10 mouse cellular contexts compared by ENCODE assay signal in genomic region chr14:4649309-4649708, GRCm38 (mm10). TPM values are rescaled to one million over a fixed set of nuclear protein-coding genes. Genes with fewer than 3 reads are reported as not detected.
DNase-seq lines count a peak whose midpoint lies in the region; ATAC-seq and TF ChIP-seq lines count a peak whose summit lies in the region.
"Not testable (repeated sequence)": the region's sequence is repeated elsewhere in the genome, so short reads cannot be mapped to it uniquely, and the experiment has no call there.
"Had no signal": no experiment of that assay in that cellular context is flagged by ENCODE, and none has a peak within 500 bp of the region (broad histone marks: within the 10 kb centered on the region; RNA-seq: fewer than 3 reads in every experiment).

No protein-coding gene starts in this region.

- TF ChIP-seq CTCF in layer of hippocampus, adult 2 months (conservative IDR thresholded peaks at IDR 0.05) = not testable (repeated sequence)

- 3% methylated on average over 7 of the region's 18 CpGs for WGBS in embryonic facial prominence, embryonic 11.5 days
- WGBS in hindbrain, embryonic 15.5 days = 5% methylated on average over 18 of the region's 18 CpGs
- 1% methylated on average over 15 of the region's 18 CpGs for WGBS in liver, embryonic 11.5 days
- WGBS in neural tube, embryonic 11.5 days = 4% methylated on average over 12 of the region's 18 CpGs

- H3K9ac ChIP-seq in embryonic facial prominence, embryonic 11.5 days (replicated peaks; ENCODE audit: low read length); liver, embryonic 11.5 days (ENCODE audit: low read depth, low read length); neural tube, embryonic 11.5 days (ENCODE audit: low read length): not testable (repeated sequence)
- peak overlapping the region; percentile 22; the same call in 1 of the 2 replicates for H3K9ac ChIP-seq in hindbrain, embryonic 15.5 days

- not testable (repeated sequence) for H3K27me3 ChIP-seq in embryonic facial prominence, embryonic 11.5 days (ENCODE audit: control insufficient read depth, insufficient read depth, low read length); hindbrain, embryonic 15.5 days; liver, embryonic 11.5 days (replicated peaks; ENCODE audit: control insufficient read depth, insufficient read depth, low read length); neural tube, embryonic 11.5 days (ENCODE audit: control insufficient read depth, insufficient read depth, low read length)

- not testable (repeated sequence) for H3K27ac ChIP-seq in embryonic facial prominence, embryonic 11.5 days (replicated peaks; ENCODE audit: low read depth, low read length); hindbrain, embryonic 15.5 days (replicated peaks); layer of hippocampus, adult 2 months; liver, embryonic 11.5 days (ENCODE audit: low read depth, low read length); neural tube, embryonic 11.5 days (ENCODE audit: low read depth, low read length)

- H3K9me3 ChIP-seq in embryonic facial prominence, embryonic 11.5 days (replicated peaks; ENCODE audit: control insufficient read depth, low read length); hindbrain, embryonic 15.5 days; liver, embryonic 11.5 days (ENCODE audit: control insufficient read depth, low read length); neural tube, embryonic 11.5 days (ENCODE audit: control insufficient read depth, low read length): not testable (repeated sequence)

- H3K36me3 ChIP-seq in embryonic facial prominence, embryonic 11.5 days (replicated peaks; ENCODE audit: control insufficient read depth, insufficient read depth, low read depth, low read length); hindbrain, embryonic 15.5 days; liver, embryonic 11.5 days (ENCODE audit: control insufficient read depth, insufficient read depth, low read length); neural tube, embryonic 11.5 days (ENCODE audit: control insufficient read depth, insufficient read depth, low read length): not testable (repeated sequence)

- not testable (repeated sequence) for H3K4me3 ChIP-seq in embryonic facial prominence, embryonic 11.5 days (ENCODE audit: low read depth, low read length); layer of hippocampus, adult 2 months; liver, embryonic 11.5 days (ENCODE audit: low read depth, low read length)
- H3K4me3 ChIP-seq in hindbrain, embryonic 15.5 days = peak overlapping the region; percentile 39
- peak overlapping the region; percentile 19 for H3K4me3 ChIP-seq in neural tube, embryonic 11.5 days (ENCODE audit: low read depth, low read length)

- H3K4me2 ChIP-seq in embryonic facial prominence, embryonic 11.5 days (ENCODE audit: low read depth, low read length) = peak overlapping the region; percentile 27; the same call in 1 of the 2 replicates
- peak overlapping the region; percentile 70 for H3K4me2 ChIP-seq in hindbrain, embryonic 15.5 days
- not testable (repeated sequence) for H3K4me2 ChIP-seq in liver, embryonic 11.5 days
- H3K4me2 ChIP-seq in neural tube, embryonic 11.5 days (ENCODE audit: low read depth) = peak overlapping the region; percentile 46; the same call in 1 of the 2 replicates

- H3K4me1 ChIP-seq in embryonic facial prominence, embryonic 11.5 days (ENCODE audit: control insufficient read depth, insufficient read depth, low read length); hindbrain, embryonic 15.5 days (replicated peaks); liver, embryonic 11.5 days (replicated peaks; ENCODE audit: control insufficient read depth, insufficient read depth, low read length); neural tube, embryonic 11.5 days (ENCODE audit: control insufficient read depth, insufficient read depth, low read length): not testable (repeated sequence)

- ATAC-seq in embryonic facial prominence, embryonic 11.5 days (replicated peaks; ENCODE audit: insufficient number of reproducible peaks, low FRiP score, low TSS enrichment, low read depth); hindbrain, embryonic 15.5 days (ENCODE audit: low FRiP score, low read depth); liver, embryonic 11.5 days (replicated peaks; ENCODE audit: low FRiP score); neural tube, embryonic 11.5 days (ENCODE audit: insufficient read depth, low FRiP score, low TSS enrichment): not testable (repeated sequence)

- DNase-seq in CD4-positive, CD25-positive, alpha-beta regulatory T cell, adult 2 months (ENCODE audit: low read depth, low spot score) = peak; percentile 1
- DNase-seq in embryonic facial prominence, embryonic 11.5 days (ENCODE audit: low spot score) = peak; percentile 0
- peak; percentile 4 for DNase-seq in gastrocnemius, postnatal 25 days
- DNase-seq in layer of hippocampus, adult 2 months (ENCODE audit: low spot score in 2 of 2) = peak; percentile 0 to 9
- DNase-seq in liver, embryonic 11.5 days (ENCODE audit: low spot score) = peak; percentile 8
- DNase-seq in neural tube, embryonic 11.5 days (ENCODE audit: low spot score) = peak; percentile 5
- DNase-seq in testis, postnatal 10 days (ENCODE audit: low spot score) = peak; percentile 29

RNA-seq across cellular contexts. Expression of gene Gm3239, which starts 14.7 kb away (rescaled TPM):
- 0.31 and 0.35 TPM in 2 replicates for polyA plus RNA-seq in embryonic facial prominence, embryonic 11.5 days (2014; fragmentation: Nextera tagmentation; extraction: Ambion mirVana)
- not detected for total RNA-seq in gastrocnemius, postnatal 25 days (2021)
- polyA plus RNA-seq in hindbrain, embryonic 15.5 days (2015; fragmentation: Nextera tagmentation; extraction: Ambion mirVana) = 1.0 and 1.9 TPM in 2 replicates
- under 1 TPM in 1 of 2 experiments, not detected in 1; 0.37 TPM for total RNA-seq in layer of hippocampus, adult 2 months (2021)
- not detected in 2 replicates for polyA plus RNA-seq in liver, embryonic 11.5 days (2014; fragmentation: Nextera tagmentation; extraction: Ambion mirVana)
- polyA plus RNA-seq in neural tube, embryonic 11.5 days (2014; fragmentation: Nextera tagmentation; extraction: Ambion mirVana) = 0.41 TPM in 1 of 2 replicates, not detected in the other
- total RNA-seq: granulocyte monocyte progenitor cell, adult 5-6 weeks had no signal
- polyA plus RNA-seq: thymus, postnatal 0 days had no signal

RNA-seq across cellular contexts. Expression of gene Gm8159, which starts 17.2 kb away (rescaled TPM):
- polyA plus RNA-seq in embryonic facial prominence, embryonic 11.5 days (2014; fragmentation: Nextera tagmentation; extraction: Ambion mirVana) = not detected in 2 replicates
- not detected for total RNA-seq in gastrocnemius, postnatal 25 days (2021)
- not detected in 2 replicates for polyA plus RNA-seq in hindbrain, embryonic 15.5 days (2015; fragmentation: Nextera tagmentation; extraction: Ambion mirVana)
- under 1 TPM; 0.37 to 0.87 TPM for total RNA-seq in layer of hippocampus, adult 2 months (2021)
- not detected in 2 replicates for polyA plus RNA-seq in liver, embryonic 11.5 days (2014; fragmentation: Nextera tagmentation; extraction: Ambion mirVana)
- not detected in 2 replicates for polyA plus RNA-seq in neural tube, embryonic 11.5 days (2014; fragmentation: Nextera tagmentation; extraction: Ambion mirVana)
- total RNA-seq: granulocyte monocyte progenitor cell, adult 5-6 weeks had no signal
- polyA plus RNA-seq: thymus, postnatal 0 days had no signal

RNA-seq across cellular contexts. Expression of gene Gm7876, which starts 59.7 kb away (rescaled TPM):
- not detected in 2 replicates for polyA plus RNA-seq in embryonic facial prominence, embryonic 11.5 days (2014; fragmentation: Nextera tagmentation; extraction: Ambion mirVana)
- not detected for total RNA-seq in gastrocnemius, postnatal 25 days (2021)
- not detected in 2 replicates for polyA plus RNA-seq in hindbrain, embryonic 15.5 days (2015; fragmentation: Nextera tagmentation; extraction: Ambion mirVana)
- total RNA-seq in layer of hippocampus, adult 2 months (2021) = not detected
- polyA plus RNA-seq in liver, embryonic 11.5 days (2014; fragmentation: Nextera tagmentation; extraction: Ambion mirVana) = not detected in 2 replicates
- polyA plus RNA-seq in neural tube, embryonic 11.5 days (2014; fragmentation: Nextera tagmentation; extraction: Ambion mirVana) = not detected in 2 replicates
- total RNA-seq: granulocyte monocyte progenitor cell, adult 5-6 weeks had no signal
- polyA plus RNA-seq: thymus, postnatal 0 days had no signal
